Mouse (Mus musculus): Measurements from ENCODE around the gene Tll1. TPM values are rescaled to one million over a fixed set of nuclear protein-coding genes. Genes with fewer than 3 reads are reported as not detected.
A peak's percentile ranks its signal among the peaks of the same experiment; 100 is the strongest.

The Tll1 gene
- polyA plus RNA-seq, 1 experiment from 2014 or later: 1.3 TPM

DNA sequence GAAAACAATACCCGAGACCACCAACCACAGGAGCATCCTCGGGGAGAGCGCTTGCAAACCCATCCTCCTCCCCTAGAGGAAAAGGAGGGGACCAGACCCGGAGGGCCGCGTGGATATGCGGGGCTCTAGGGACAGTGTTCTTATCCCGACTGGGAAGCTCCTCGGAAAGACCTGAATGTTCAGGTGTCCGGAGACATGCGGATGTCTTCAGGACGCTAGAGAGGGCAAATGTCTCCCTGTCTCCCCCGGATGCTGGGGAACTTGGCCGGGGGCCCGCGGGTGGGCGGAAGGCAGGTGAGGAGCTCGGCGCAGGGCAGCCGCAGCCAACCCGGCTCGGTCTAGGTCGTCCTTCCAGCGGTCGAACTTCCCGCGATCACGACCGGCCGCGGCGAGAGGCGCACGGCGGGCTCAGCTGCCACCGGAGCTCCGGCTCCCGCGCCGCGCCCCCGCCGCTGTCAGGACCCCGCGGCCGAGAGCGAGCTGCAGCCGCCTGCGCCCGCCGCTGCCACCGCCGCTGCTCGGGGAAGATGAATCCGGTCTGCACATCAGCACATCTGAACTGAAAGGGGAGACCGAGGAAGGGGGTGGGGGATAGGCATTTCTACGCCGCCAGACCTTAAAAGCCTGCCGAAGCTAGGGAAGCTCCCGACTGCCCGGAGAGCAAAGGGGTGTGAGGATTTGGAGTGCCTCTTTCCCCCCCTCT lies 599 bp downstream of the Tll1 start:
- Histone ChIP-seq H3K36me3 (ENCODE audit: control insufficient read depth, insufficient read depth, low read length) (no peaks in the 10 kb centered on the region), H3K9ac (ENCODE audit: low read length) (peak overlapping the region; percentile 58), H3K4me1 (replicated peaks; ENCODE audit: control insufficient read depth, insufficient read depth, low read length) (no peaks in the 10 kb centered on the region; the same call in 1 of the 2 replicates), H3K9me3 (ENCODE audit: control insufficient read depth, low read length) (no peaks in the 10 kb centered on the region), H3K27me3 (ENCODE audit: control insufficient read depth, insufficient read depth, low read length) (peaks cover 12% of the 10 kb centered on the region), H3K4me3 (ENCODE audit: low read depth, low read length) (peak overlapping the region; percentile 60), H3K4me2 (ENCODE audit: low read depth, low read length, severe bottlenecking) (peak overlapping the region; percentile 97), H3K27ac (ENCODE audit: low read depth, low read length) (no peak overlapping the region)
- ATAC-seq (replicated peaks; ENCODE audit: low FRiP score) (peak; percentile 73), DNase-seq (ENCODE audit: low spot score) (peak; percentile 79)
- under 1% methylated on average over 61 of the region's 61 CpGs for whole genome bisulfite sequencing

GRCm38 (mm10) chr8:64204801-64205311 lies 1.2 kb downstream of the Tll1 start:
- H3K36me3 ChIP-seq (ENCODE audit: control insufficient read depth, insufficient read depth, low read length): no peaks in the 10 kb centered on the region
- no peaks in the 10 kb centered on the region for H3K9me3 ChIP-seq (ENCODE audit: control insufficient read depth, low read length)
- DNase-seq (ENCODE audit: low spot score) (peak; percentile 65), ATAC-seq (replicated peaks; ENCODE audit: low FRiP score) (peak; percentile 34)
- under 1% methylated on average over 19 of the region's 19 CpGs for WGBS
- H3K4me3 ChIP-seq (ENCODE audit: low read depth, low read length): peak overlapping the region; percentile 60
- H3K27me3 ChIP-seq (ENCODE audit: control insufficient read depth, insufficient read depth, low read length): peaks cover 12% of the 10 kb centered on the region
- H3K4me2 ChIP-seq (ENCODE audit: low read depth, low read length, severe bottlenecking): peak overlapping the region; percentile 97
- no peak overlapping the region for H3K27ac ChIP-seq (ENCODE audit: low read depth, low read length)
- H3K4me1 ChIP-seq (replicated peaks; ENCODE audit: control insufficient read depth, insufficient read depth, low read length): no peaks in the 10 kb centered on the region; the same call in 1 of the 2 replicates
- H3K9ac ChIP-seq (ENCODE audit: low read length): peak overlapping the region; percentile 58

- Histone ChIP-seq H3K4me2 (ENCODE audit: low read depth, low read length, severe bottlenecking) (peak overlapping the region; percentile 97), H3K27me3 (ENCODE audit: control insufficient read depth, insufficient read depth, low read length) (peaks cover 12% of the 10 kb centered on the region), H3K27ac (ENCODE audit: low read depth, low read length) (no peak overlapping the region), H3K36me3 (ENCODE audit: control insufficient read depth, insufficient read depth, low read length) (no peaks in the 10 kb centered on the region), H3K9ac (ENCODE audit: low read length) (no peak overlapping the region), H3K4me3 (ENCODE audit: low read depth, low read length) (peak overlapping the region; percentile 60; the same call in 1 of the 2 replicates), H3K9me3 (ENCODE audit: control insufficient read depth, low read length) (no peaks in the 10 kb centered on the region), H3K4me1 (replicated peaks; ENCODE audit: control insufficient read depth, insufficient read depth, low read length) (no peaks in the 10 kb centered on the region; the same call in 1 of the 2 replicates)
- ATAC-seq (replicated peaks; ENCODE audit: low FRiP score): peak; percentile 69
- WGBS: 3% methylated on average over 19 of the region's 19 CpGs
- DNase-seq (ENCODE audit: low spot score): peak; percentile 73
These were observed 1.9 kb downstream of the Tll1 start for GRCm38 (mm10) chr8:64204167-64204566.

GRCm38 (mm10) chr8:64198326-64198725 lies 7.7 kb downstream of the Tll1 start:
- Histone ChIP-seq H3K27me3 (ENCODE audit: control insufficient read depth, insufficient read depth, low read length) (no peaks in the 10 kb centered on the region), H3K9ac (ENCODE audit: low read length) (no peak overlapping the region), H3K4me2 (ENCODE audit: low read depth, low read length, severe bottlenecking) (no peak overlapping the region), H3K4me1 (replicated peaks; ENCODE audit: control insufficient read depth, insufficient read depth, low read length) (no peaks in the 10 kb centered on the region), H3K27ac (ENCODE audit: low read depth, low read length) (no peak overlapping the region), H3K9me3 (ENCODE audit: control insufficient read depth, low read length) (no peaks in the 10 kb centered on the region), H3K36me3 (ENCODE audit: control insufficient read depth, insufficient read depth, low read length) (no peaks in the 10 kb centered on the region), H3K4me3 (ENCODE audit: low read depth, low read length) (no peak overlapping the region)
- ATAC-seq (replicated peaks; ENCODE audit: low FRiP score) (no peak), DNase-seq (ENCODE audit: low spot score) (no peak)
- WGBS: 80% methylated on average over 2 of the region's 2 CpGs

- no peaks in the 10 kb centered on the region for H3K9me3 ChIP-seq (ENCODE audit: control insufficient read depth, low read length)
- ATAC-seq (replicated peaks; ENCODE audit: low FRiP score): no peak
- 64% methylated on average over 2 of the region's 2 CpGs for WGBS
These were observed 12.7 kb downstream of the Tll1 start for GRCm38 (mm10) chr8:64193421-64193820.

GRCm38 (mm10) chr8:64187881-64188280 lies 18.2 kb downstream of the Tll1 start:
- WGBS: 27% methylated on average over 2 of the region's 2 CpGs
- H3K4me1 ChIP-seq (replicated peaks; ENCODE audit: control insufficient read depth, insufficient read depth, low read length): no peaks in the 10 kb centered on the region
- no peaks in the 10 kb centered on the region for H3K27me3 ChIP-seq (ENCODE audit: control insufficient read depth, insufficient read depth, low read length)
- H3K27ac ChIP-seq (ENCODE audit: low read depth, low read length): no peak overlapping the region
- H3K4me2 ChIP-seq (ENCODE audit: low read depth, low read length, severe bottlenecking): no peak overlapping the region
- no peaks in the 10 kb centered on the region for H3K9me3 ChIP-seq (ENCODE audit: control insufficient read depth, low read length)
- H3K4me3 ChIP-seq (ENCODE audit: low read depth, low read length): no peak overlapping the region
- no peak for DNase-seq (ENCODE audit: low spot score)
- no peak overlapping the region for H3K9ac ChIP-seq (ENCODE audit: low read length)
- H3K36me3 ChIP-seq (ENCODE audit: control insufficient read depth, insufficient read depth, low read length): no peaks in the 10 kb centered on the region
- peak; percentile 56; the same call in 1 of the 2 replicates for ATAC-seq (replicated peaks; ENCODE audit: low FRiP score)

More at GRCm38 (mm10) chr8:64193421-64193820, 12.7 kb downstream of the Tll1 start:
- Histone ChIP-seq H3K27me3 (ENCODE audit: control insufficient read depth, insufficient read depth, low read length) (no peaks in the 10 kb centered on the region), H3K4me2 (ENCODE audit: low read depth, low read length, severe bottlenecking) (no peak overlapping the region), H3K4me1 (replicated peaks; ENCODE audit: control insufficient read depth, insufficient read depth, low read length) (no peaks in the 10 kb centered on the region), H3K4me3 (ENCODE audit: low read depth, low read length) (no peak overlapping the region), H3K27ac (ENCODE audit: low read depth, low read length) (no peak overlapping the region), H3K36me3 (ENCODE audit: control insufficient read depth, insufficient read depth, low read length) (no peaks in the 10 kb centered on the region), H3K9ac (ENCODE audit: low read length) (no peak overlapping the region)
- DNase-seq (ENCODE audit: low spot score): no peak

GRCm38 (mm10) chr8:64176931-64177330 lies 29.1 kb downstream of the Tll1 start:
- H3K36me3 ChIP-seq (ENCODE audit: control insufficient read depth, insufficient read depth, low read length): no peaks in the 10 kb centered on the region
- no peak overlapping the region for H3K9ac ChIP-seq (ENCODE audit: low read length)
- no peaks in the 10 kb centered on the region for H3K9me3 ChIP-seq (ENCODE audit: control insufficient read depth, low read length)
- H3K27me3 ChIP-seq (ENCODE audit: control insufficient read depth, insufficient read depth, low read length): no peaks in the 10 kb centered on the region
- no peaks in the 10 kb centered on the region for H3K4me1 ChIP-seq (replicated peaks; ENCODE audit: control insufficient read depth, insufficient read depth, low read length)
- 88% methylated on average over 2 of the region's 2 CpGs for WGBS
- H3K4me3 ChIP-seq (ENCODE audit: low read depth, low read length): no peak overlapping the region
- no peak overlapping the region for H3K27ac ChIP-seq (ENCODE audit: low read depth, low read length)
- no peak overlapping the region for H3K4me2 ChIP-seq (ENCODE audit: low read depth, low read length, severe bottlenecking)
- no peak for ATAC-seq (replicated peaks; ENCODE audit: low FRiP score)
- no peak for DNase-seq (ENCODE audit: low spot score)

DNA sequence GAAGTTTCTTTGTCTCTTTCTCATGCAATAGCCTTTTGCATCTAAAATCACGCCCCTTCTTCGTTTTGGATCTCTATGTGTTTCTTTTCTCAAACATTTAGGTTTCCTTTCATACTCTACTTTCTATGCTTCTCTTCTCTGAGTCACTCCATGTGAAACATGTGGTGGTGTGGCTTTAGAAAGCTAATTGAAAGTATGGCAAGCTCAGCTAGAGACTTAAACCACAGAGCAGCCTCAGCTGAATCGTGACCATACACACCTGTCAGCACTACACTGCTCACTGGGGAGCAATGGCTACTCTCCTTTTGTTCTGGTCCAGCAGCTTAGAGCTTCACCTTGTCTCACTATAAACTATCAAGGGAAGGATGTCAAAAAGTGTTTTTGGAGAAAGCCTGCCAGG lies 31.2 kb downstream of the Tll1 start:
- no peaks in the 10 kb centered on the region for H3K4me1 ChIP-seq (replicated peaks; ENCODE audit: control insufficient read depth, insufficient read depth, low read length)
- DNase-seq (ENCODE audit: low spot score): no peak
- no peak overlapping the region for H3K4me2 ChIP-seq (ENCODE audit: low read depth, low read length, severe bottlenecking)
- no peak for ATAC-seq (replicated peaks; ENCODE audit: low FRiP score)
- no peaks in the 10 kb centered on the region for H3K36me3 ChIP-seq (ENCODE audit: control insufficient read depth, insufficient read depth, low read length)
- H3K9ac ChIP-seq (ENCODE audit: low read length): no peak overlapping the region
- H3K9me3 ChIP-seq (ENCODE audit: control insufficient read depth, low read length): no peaks in the 10 kb centered on the region
- H3K27me3 ChIP-seq (ENCODE audit: control insufficient read depth, insufficient read depth, low read length): no peaks in the 10 kb centered on the region
- no peak overlapping the region for H3K4me3 ChIP-seq (ENCODE audit: low read depth, low read length)
- H3K27ac ChIP-seq (ENCODE audit: low read depth, low read length): no peak overlapping the region
- 77% methylated on average over 3 of the region's 3 CpGs for WGBS

GRCm38 (mm10) chr8:64173759-64174158 lies 32.3 kb downstream of the Tll1 start:
- Histone ChIP-seq H3K4me1 (replicated peaks; ENCODE audit: control insufficient read depth, insufficient read depth, low read length) (no peaks in the 10 kb centered on the region), H3K9ac (ENCODE audit: low read length) (no peak overlapping the region), H3K36me3 (ENCODE audit: control insufficient read depth, insufficient read depth, low read length) (no peaks in the 10 kb centered on the region), H3K4me2 (ENCODE audit: low read depth, low read length, severe bottlenecking) (no peak overlapping the region), H3K27ac (ENCODE audit: low read depth, low read length) (no peak overlapping the region), H3K4me3 (ENCODE audit: low read depth, low read length) (no peak overlapping the region), H3K9me3 (ENCODE audit: control insufficient read depth, low read length) (no peaks in the 10 kb centered on the region), H3K27me3 (ENCODE audit: control insufficient read depth, insufficient read depth, low read length) (no peaks in the 10 kb centered on the region)
- whole genome bisulfite sequencing: 80% methylated on average over 2 of the region's 2 CpGs
- ATAC-seq (replicated peaks; ENCODE audit: low FRiP score) (no peak), DNase-seq (ENCODE audit: low spot score) (no peak)

All from forebrain, embryonic 11.5 days (tissue).